Mouse (Mus musculus) embryonic facial prominence, embryonic 10.5 days (tissue): ENCODE measurements at regions not wholly inside any gene's neighbourhood (a gene's known extent, or its start where the extent isn't known, plus 50 kb on each side); places are given as distances from the start of the nearest gene placed in this dataset.
A peak's percentile ranks its signal among the peaks of the same experiment; 100 is the strongest.

ENCODE experiments used
- DNase-seq: peaks from one replicate; pipeline ENCODE4 v3.0.0-alpha.2; 2017; ENCODE audit warnings: low spot score
- H3K27ac ChIP-seq: fragments of 300-500 bp; sonication (generic); replicated peaks from 2 replicates; pipeline ENCODE4 v1.5.1; 2016; ENCODE audit warnings: mild to moderate bottlenecking
- H3K27me3 ChIP-seq: fragments of 300-500 bp; sonication (generic); replicated peaks from 2 replicates; pipeline ENCODE4 v1.6.1; 2016; ENCODE audit warnings: low read depth, mild to moderate bottlenecking; ENCODE audit not compliant: poor library complexity, severe bottlenecking
- H3K36me3 ChIP-seq: fragments of 300-500 bp; sonication (generic); replicated peaks from 2 replicates; pipeline ENCODE4 v1.6.1; 2016; ENCODE audit warnings: mild to moderate bottlenecking, moderate library complexity
- H3K4me1 ChIP-seq: fragments of 300-500 bp; sonication (generic); 2 replicates; pipeline ENCODE4 v1.6.1; 2016
- H3K4me3 ChIP-seq: fragments of 300-500 bp; sonication (generic); 2 replicates; pipeline ENCODE4 v1.5.1; 2016; ENCODE audit warnings: mild to moderate bottlenecking, moderate library complexity
- H3K9me3 ChIP-seq: fragments of 300-500 bp; sonication (generic); 2 replicates; pipeline ENCODE4 v1.6.1; 2016; ENCODE audit warnings: mild to moderate bottlenecking
- WGBS: fragments of 180-500 bp; shearing (Covaris S2); methylation state at CpG from one replicate; pipeline ENCODE4 v1.1.7; 2016; 5-methylcytosine and 5-hydroxymethylcytosine counted together

- no peaks in the 10 kb centered on the region for H3K9me3 ChIP-seq
- no peak overlapping the region for H3K4me3 ChIP-seq
- no peak overlapping the region for H3K27ac ChIP-seq
- no peaks in the 10 kb centered on the region for H3K36me3 ChIP-seq
- no peaks in the 10 kb centered on the region for H3K4me1 ChIP-seq
- H3K27me3 ChIP-seq = no peaks in the 10 kb centered on the region
- 86% methylated on average over 3 of the region's 3 CpGs for WGBS
- DNase-seq = no peak
Measured at GRCm38 (mm10) chr4:10189896-10190295, 684.4 kb upstream of the 2610301B20Rik start.

GRCm38 (mm10) chr4:10197245-10197943, 676.9 kb upstream of the 2610301B20Rik start:
- Histone ChIP-seq H3K36me3 (no peaks in the 10 kb centered on the region), H3K9me3 (no peaks in the 10 kb centered on the region), H3K4me3 (no peak overlapping the region)

GRCm38 (mm10) chr4:10201835-10202234, 672.5 kb upstream of the 2610301B20Rik start:
- peak; percentile 64 for DNase-seq
- Histone ChIP-seq H3K27ac (no peak overlapping the region), H3K4me3 (no peak overlapping the region), H3K27me3 (no peaks in the 10 kb centered on the region), H3K4me1 (peaks cover 41% of the 10 kb centered on the region), H3K36me3 (no peaks in the 10 kb centered on the region), H3K9me3 (no peaks in the 10 kb centered on the region)
- 35% methylated on average over 3 of the region's 3 CpGs for WGBS

More at GRCm38 (mm10) chr4:10197245-10197943, 676.9 kb upstream of the 2610301B20Rik start:
- H3K4me1 ChIP-seq = peaks cover 19% of the 10 kb centered on the region
- DNase-seq = no peak
- H3K27me3 ChIP-seq = no peaks in the 10 kb centered on the region
- 97% methylated on average over 1 of the region's 1 CpGs for WGBS
- no peak overlapping the region for H3K27ac ChIP-seq

GRCm38 (mm10) chr4:10204224-10204623, 670.1 kb upstream of the 2610301B20Rik start:
- Histone ChIP-seq H3K4me3 (no peak overlapping the region), H3K9me3 (no peaks in the 10 kb centered on the region), H3K27me3 (no peaks in the 10 kb centered on the region), H3K4me1 (peaks cover 41% of the 10 kb centered on the region), H3K27ac (peak overlapping the region; percentile 65; the same call in 1 of the 2 replicates), H3K36me3 (no peaks in the 10 kb centered on the region)
- 79% methylated on average over 1 of the region's 1 CpGs for WGBS
- DNase-seq = peak; percentile 48

- no peaks in the 10 kb centered on the region for H3K27me3 ChIP-seq
- H3K4me1 ChIP-seq = peaks cover 9% of the 10 kb centered on the region
- no peak overlapping the region for H3K27ac ChIP-seq
- H3K9me3 ChIP-seq = no peaks in the 10 kb centered on the region
- no peak for DNase-seq
- WGBS = 66% methylated on average over 4 of the region's 4 CpGs
- H3K36me3 ChIP-seq = no peaks in the 10 kb centered on the region
- H3K4me3 ChIP-seq = no peak overlapping the region
Measured at GRCm38 (mm10) chr4:10209324-10209923, 664.9 kb upstream of the 2610301B20Rik start.

GRCm38 (mm10) chr4:10211303-10211702, 663.0 kb upstream of the 2610301B20Rik start:
- H3K27ac ChIP-seq = no peak overlapping the region
- no peaks in the 10 kb centered on the region for H3K36me3 ChIP-seq
- H3K9me3 ChIP-seq = no peaks in the 10 kb centered on the region
- 91% methylated on average over 4 of the region's 4 CpGs for WGBS
- no peak for DNase-seq
- H3K27me3 ChIP-seq = no peaks in the 10 kb centered on the region
- H3K4me3 ChIP-seq = no peak overlapping the region
- H3K4me1 ChIP-seq = peaks cover 5% of the 10 kb centered on the region

GRCm38 (mm10) chr4:10235324-10235723, 639.0 kb upstream of the 2610301B20Rik start:
- Histone ChIP-seq H3K36me3 (no peaks in the 10 kb centered on the region), H3K9me3 (no peaks in the 10 kb centered on the region), H3K4me3 (no peak overlapping the region), H3K27ac (no peak overlapping the region), H3K4me1 (no peaks in the 10 kb centered on the region), H3K27me3 (no peaks in the 10 kb centered on the region)
- WGBS = 94% methylated on average over 5 of the region's 5 CpGs
- DNase-seq = no peak

GRCm38 (mm10) chr4:10242117-10242516, 632.2 kb upstream of the 2610301B20Rik start:
- DNase-seq = no peak
- Histone ChIP-seq H3K4me1 (0 out of 2 replicates have a peak, but pooled peaks cover 3% of the 10 kb centered on the region), H3K9me3 (no peaks in the 10 kb centered on the region), H3K27me3 (no peaks in the 10 kb centered on the region), H3K27ac (no peak overlapping the region), H3K36me3 (no peaks in the 10 kb centered on the region), H3K4me3 (no peak overlapping the region)
- WGBS = 80% methylated on average over 4 of the region's 4 CpGs

- DNase-seq = no peak
- 88% methylated on average over 2 of the region's 2 CpGs for WGBS
- Histone ChIP-seq H3K4me3 (no peak overlapping the region), H3K27ac (no peak overlapping the region), H3K9me3 (no peaks in the 10 kb centered on the region), H3K36me3 (no peaks in the 10 kb centered on the region), H3K27me3 (no peaks in the 10 kb centered on the region), H3K4me1 (0 out of 2 replicates have a peak, but pooled peaks cover 3% of the 10 kb centered on the region)
Measured at GRCm38 (mm10) chr4:10242909-10243308, 631.4 kb upstream of the 2610301B20Rik start.

- no peaks in the 10 kb centered on the region for H3K36me3 ChIP-seq
- 82% methylated on average over 6 of the region's 6 CpGs for WGBS
- no peaks in the 10 kb centered on the region for H3K9me3 ChIP-seq
- H3K27me3 ChIP-seq = no peaks in the 10 kb centered on the region
- H3K4me3 ChIP-seq = no peak overlapping the region
- no peak for DNase-seq
- no peaks in the 10 kb centered on the region for H3K4me1 ChIP-seq
- H3K27ac ChIP-seq = no peak overlapping the region
Measured at GRCm38 (mm10) chr4:10254029-10254690, 620.1 kb upstream of the 2610301B20Rik start.

- no peaks in the 10 kb centered on the region for H3K9me3 ChIP-seq
- no peaks in the 10 kb centered on the region for H3K36me3 ChIP-seq
- 73% methylated on average over 4 of the region's 4 CpGs for WGBS
- H3K4me3 ChIP-seq = no peak overlapping the region
- H3K4me1 ChIP-seq = no peaks in the 10 kb centered on the region
- H3K27me3 ChIP-seq = no peaks in the 10 kb centered on the region
- no peak overlapping the region for H3K27ac ChIP-seq
- DNase-seq = no peak
Measured at GRCm38 (mm10) chr4:10257537-10257936, 616.8 kb upstream of the 2610301B20Rik start.

- 88% methylated on average over 6 of the region's 6 CpGs for WGBS
- Histone ChIP-seq H3K9me3 (no peaks in the 10 kb centered on the region), H3K27me3 (no peaks in the 10 kb centered on the region), H3K4me3 (no peak overlapping the region), H3K27ac (no peak overlapping the region), H3K4me1 (no peaks in the 10 kb centered on the region), H3K36me3 (no peaks in the 10 kb centered on the region)
- DNase-seq = no peak
Measured at GRCm38 (mm10) chr4:10260351-10260750, 613.9 kb upstream of the 2610301B20Rik start.

GRCm38 (mm10) chr4:10265942-10266341, 608.4 kb upstream of the 2610301B20Rik start:
- 77% methylated on average over 2 of the region's 2 CpGs for WGBS
- Histone ChIP-seq H3K4me3 (no peak overlapping the region), H3K27ac (no peak overlapping the region), H3K9me3 (no peaks in the 10 kb centered on the region), H3K27me3 (no peaks in the 10 kb centered on the region), H3K36me3 (no peaks in the 10 kb centered on the region), H3K4me1 (peaks cover 7% of the 10 kb centered on the region; the same call in 1 of the 2 replicates)
- no peak for DNase-seq
